Mouse (Mus musculus) ES-CJ7 (cell line): ENCODE data around the gene Dhx30.
A peak's percentile ranks its signal among the peaks of the same experiment; 100 is the strongest.
"Not testable (repeated sequence)": the region's sequence is repeated elsewhere in the genome, so short reads cannot be mapped to it uniquely, and the experiment has no call there.

Experiments used
- DNase-seq: peaks from one replicate; pipeline ENCODE4 v3.0.0; 2011; ENCODE audit warnings: low read depth, low spot score

The Dhx30 gene

DNA sequence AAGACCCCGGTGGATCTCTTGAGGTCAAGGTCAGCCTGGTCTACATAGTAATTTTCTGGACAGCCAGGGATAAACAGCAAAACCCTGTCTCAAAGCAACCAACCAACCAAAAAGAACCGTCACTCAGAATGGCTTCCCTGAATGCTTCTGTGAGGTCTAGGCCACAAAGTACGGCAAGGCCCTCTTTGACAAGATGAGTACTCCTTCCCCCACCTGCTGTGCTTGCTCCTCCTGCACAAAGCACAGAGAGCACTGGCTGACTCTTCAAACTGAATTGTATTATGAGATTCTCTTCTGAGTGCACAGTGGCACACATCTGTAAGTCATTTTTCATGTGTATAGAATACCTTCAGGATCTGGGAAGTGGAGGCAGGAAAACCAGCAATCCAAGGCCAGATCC, 19.8 kb downstream of the Dhx30 start:
- peak; percentile 66 for DNase-seq

DNA sequence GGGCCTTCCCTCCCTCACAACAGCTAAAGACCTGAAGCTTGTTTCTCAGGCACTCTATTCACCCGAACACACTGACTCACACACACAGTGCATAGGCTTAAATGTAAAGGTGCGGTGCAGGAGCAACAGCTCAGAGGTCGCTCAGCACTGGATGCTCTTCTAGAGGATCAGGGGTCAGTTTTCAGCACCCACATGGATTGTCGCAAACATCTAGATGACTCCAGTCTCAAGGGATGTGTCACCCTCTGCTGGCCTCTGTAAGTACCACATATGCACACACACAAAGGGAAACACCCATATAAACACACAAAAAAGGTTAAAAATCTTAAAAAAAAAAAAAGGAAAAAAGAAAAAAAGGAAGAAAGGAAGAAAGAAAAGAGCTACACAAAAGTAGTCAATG, 22.9 kb downstream of the Dhx30 start:
- DNase-seq: peak; percentile 60

DNA sequence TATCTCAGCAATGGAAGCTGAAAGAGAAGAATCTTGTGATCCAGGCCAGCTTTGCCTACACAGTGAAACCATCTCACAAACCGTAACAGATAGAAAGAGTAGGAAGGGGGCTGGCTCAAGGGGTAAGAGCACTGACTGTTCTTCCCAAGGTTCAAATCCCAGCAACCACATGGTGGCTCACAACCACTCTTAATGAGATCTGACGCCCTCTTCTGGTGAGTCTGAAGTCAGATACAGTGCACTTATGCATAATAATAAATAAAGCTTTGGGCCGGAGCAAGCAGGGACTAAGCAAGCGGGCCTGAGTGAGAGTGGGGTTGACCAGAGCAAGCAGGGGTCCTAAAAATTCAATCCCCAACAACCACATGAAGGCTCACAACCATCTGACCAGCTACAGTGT, 24.3 kb downstream of the Dhx30 start:
- DNase-seq: peak; percentile 52

DNA sequence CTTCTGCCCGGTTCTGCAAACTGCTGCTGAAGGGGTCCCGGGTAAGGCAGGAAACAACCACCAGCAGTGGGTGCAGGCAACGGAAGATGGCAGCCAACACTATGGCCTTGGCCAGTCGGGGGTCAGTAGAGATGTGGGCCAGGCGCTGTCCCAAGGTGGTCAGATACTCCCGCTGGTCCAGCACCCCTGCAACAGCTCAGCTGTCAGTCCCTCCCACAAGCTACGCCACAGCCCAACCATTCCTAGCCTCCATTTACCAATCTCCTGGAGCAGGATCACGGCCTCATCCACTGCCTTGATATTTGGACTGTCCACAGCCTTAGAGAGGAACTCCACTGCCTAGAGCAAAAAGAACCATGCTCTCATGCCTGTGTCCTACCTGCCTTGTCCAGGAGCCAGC, 31.9 kb downstream of the Dhx30 start:
- no peak for DNase-seq

DNA sequence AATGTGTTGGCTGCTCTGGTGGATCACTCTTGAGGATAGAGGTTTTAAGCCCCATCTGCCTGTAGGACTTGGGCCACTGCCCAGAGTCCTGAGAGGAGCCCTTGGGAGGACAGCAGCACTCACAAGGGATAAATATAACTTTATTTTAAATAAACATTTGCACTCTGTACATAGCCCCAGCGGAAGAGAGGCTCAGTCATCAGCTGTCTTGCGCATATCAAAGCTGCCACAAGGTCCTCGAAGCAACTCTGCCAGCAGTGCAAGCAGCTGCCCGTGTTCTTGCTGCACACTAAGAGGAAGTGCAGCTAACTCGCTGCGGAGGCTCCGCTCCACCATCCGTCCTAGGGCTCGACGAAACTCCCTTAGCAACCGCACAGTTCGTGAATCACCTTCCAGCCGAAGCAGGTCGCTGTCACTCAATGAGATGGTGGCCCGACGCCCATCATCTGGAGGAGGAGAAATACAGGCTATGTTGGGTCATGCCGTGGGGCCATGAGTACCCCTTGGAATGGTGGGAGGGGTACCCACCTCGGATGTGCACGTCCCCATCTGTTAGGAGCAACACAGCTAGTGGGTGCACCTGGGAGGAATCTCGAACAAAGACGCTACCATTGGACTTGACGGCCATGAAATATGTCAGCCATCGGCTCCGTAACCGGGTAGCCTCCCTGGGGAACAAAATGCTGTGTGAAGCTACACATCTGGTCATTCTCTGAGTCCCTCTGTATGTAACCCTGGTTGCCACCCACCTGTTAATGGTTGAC, 33.2 kb downstream of the Dhx30 start:
- DNase-seq: no peak

DNA sequence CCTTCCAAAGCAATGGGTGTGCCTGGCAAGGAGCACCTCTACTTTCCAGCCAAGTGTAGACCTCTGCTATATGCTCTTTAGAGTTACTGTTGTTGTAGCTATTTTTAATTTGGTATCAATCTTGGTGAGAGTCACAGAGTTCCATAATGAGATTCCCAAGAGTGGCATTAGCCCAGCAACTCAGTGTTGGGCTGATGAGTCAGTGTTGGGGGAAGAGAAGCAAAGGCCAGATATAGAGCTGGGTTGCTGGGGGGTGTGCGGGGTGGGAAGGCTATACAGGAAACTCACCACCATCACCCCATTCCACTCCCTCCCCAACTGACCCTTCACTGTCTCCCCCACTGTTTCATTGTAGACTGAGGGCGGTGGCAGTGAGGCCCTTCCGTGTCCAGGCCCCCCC, 36.6 kb downstream of the Dhx30 start:
- no peak for DNase-seq

DNA sequence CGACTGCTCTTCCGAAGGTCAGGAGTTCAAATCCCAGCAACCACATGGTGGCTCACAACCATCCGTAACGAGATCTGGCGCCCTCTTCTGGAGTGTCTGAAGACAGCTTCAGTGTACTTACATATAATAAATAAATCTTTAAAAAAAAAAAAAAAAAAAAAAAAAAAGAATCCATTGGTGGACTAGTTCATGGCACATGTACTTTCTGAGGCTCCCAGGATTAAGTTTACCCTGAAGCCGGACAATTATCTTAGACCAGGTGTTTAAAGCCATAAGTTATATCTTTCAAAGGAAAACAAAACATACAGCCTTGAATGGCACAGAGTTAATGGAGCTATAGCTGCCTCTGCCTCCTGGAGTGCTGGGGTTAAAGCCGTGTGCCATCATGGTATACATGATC, 41.2 kb downstream of the Dhx30 start:
- not testable (repeated sequence) for DNase-seq

DNA sequence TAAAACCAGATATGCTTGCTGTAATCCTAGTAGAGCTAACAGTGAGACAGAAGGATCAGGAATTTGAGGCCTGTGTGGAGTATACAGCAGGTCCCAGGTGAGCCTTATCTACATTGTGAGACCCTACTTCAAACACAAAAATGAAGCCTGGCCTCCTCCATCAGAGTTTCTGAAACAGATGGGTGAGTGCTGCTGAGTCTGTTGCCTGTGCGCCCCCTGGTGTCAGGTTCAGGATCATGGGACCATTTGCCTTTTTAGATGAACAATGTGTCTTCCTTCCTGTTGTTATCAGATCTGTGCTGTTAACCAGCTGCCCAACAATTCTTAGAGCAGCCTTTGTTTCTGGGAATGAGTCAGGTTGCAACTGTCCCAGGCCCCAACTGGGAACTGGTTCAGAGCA, 45.8 kb downstream of the Dhx30 start:
- peak; percentile 78 for DNase-seq

DNA sequence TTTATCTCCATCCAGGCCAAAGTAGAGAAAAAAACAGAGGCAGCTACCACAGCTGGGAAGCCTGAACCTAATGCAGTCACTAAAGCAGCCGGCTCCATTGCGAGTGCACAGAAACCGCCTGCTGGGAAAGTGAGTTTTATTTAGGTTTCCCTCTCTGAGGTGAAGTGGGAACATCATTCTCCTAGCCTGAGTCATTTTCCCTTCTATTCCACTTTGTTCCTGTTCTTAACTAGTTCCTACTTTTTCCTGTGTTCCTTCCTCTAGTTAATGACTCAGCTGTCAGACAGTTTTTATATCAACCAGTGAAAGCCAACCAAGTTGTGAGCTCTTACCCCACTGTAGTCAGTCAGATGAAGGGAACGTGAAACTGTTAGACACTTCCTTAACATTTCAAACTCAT, 46.6 kb downstream of the Dhx30 start:
- DNase-seq: no peak

DNA sequence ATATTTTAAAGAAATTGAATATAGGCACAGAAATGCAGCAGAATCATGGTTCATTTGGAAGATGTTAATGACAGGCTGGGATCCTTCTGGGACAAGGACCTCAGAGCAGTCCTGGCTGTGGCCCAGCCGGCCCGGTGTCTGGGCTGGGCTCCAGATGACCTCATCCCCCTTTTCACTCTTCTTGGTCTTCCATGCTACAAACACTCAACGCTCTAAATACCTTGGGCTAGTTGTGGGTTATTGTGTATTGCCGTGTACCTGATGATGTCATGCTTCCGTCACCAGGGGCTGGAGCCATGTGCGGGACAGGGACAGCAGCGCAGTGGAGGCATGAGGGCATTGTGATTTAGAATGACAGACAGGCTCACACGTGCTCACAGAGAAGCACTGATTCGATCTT, 47.3 kb downstream of the Dhx30 start:
- no peak for DNase-seq

DNA sequence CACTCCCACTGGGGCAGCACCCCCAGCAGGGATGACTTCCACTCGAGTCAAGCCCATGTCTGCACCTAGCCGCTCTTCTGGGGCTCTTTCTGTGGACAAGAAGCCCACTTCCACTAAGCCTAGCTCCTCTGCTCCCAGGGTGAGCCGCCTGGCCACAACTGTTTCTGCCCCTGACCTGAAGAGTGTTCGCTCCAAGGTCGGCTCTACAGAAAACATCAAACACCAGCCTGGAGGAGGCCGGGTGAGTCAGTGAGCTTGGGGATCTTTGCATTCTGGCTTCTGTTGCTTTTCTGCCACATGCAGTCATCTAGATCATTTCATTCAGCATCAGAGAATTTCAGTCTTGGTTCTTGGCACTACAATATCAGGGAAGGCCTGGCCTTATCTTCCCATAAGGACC, 48.9 kb downstream of the Dhx30 start:
- DNase-seq: no peak

DNA sequence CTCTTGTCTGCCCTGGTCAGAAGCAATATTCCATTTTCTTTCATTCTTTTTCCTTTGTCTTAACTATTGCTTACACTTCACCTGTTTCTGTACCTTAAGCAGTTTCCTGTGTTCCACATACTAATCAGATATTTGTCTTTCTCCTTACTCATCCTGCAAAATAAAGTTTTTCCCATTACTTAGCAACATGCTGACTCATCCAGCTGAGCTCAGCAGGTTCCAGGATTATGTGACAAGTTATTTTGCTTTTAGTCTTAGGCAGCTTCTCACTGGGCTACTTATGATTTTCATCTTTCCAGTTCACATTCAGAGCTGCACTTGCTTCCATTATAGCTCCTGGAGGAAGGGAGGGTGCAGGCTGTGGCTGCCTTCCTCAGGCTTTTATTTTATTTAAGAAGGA, 53.0 kb downstream of the Dhx30 start:
- DNase-seq: no peak

DNA sequence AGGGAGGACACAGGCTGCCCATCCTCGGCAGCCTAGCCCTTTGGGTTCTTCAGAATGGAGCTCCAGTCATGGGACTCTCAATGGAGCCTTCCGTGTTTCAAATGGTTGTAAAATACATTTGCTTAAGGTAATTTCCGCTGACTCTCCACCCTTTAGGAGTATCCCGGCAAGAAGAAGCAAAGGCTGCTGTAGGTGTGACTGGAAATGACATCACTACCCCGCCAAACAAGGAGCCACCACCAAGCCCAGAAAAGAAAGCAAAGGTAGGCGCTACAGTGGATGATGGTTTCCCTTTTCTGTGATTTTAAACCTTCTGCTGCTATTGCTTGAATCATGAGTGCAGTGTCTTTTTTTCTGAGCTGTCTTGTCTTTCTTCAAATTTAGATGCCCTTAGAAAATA, 54.8 kb downstream of the Dhx30 start:
- no peak for DNase-seq

DNA sequence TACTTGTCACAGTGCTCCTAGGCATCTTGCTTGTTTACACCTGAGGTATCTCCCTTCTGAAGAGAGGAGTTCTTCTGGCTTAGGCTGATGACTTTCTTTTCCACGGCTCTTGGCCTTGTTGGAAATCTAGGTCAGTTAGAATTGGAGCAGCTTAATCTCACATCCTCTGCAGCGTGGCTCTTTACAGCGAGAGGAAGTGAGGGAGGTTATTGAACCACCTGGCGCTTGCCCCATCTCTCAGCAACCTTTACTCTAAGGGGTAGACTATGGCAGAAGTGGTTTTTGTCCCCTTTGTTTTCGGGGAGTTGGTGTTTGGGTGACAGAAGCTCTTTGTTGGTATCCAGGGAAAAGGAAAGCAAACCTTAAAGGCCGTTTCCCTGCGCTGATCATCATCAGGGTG, 55.2 kb downstream of the Dhx30 start:
- no peak for DNase-seq

DNA sequence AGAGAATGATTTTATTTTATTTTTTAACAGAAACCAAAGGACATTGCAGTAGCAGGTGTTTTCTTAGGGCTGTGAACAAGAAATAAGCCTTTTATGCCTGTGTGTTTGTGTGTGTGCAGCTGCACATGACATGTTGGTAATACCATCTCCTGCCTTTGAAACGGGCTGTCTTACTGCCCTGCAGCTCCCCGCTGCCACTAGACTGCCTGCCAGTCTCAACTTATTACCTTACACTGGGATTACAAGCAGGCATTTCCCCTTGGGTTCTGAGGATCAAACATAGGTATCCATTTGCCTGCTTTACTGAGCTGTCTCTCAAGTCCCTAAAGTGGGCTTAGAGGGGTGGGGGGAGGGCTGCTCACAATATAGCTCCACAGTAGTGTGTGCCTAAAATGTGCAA, 56.9 kb downstream of the Dhx30 start:
- DNase-seq: no peak

DNA sequence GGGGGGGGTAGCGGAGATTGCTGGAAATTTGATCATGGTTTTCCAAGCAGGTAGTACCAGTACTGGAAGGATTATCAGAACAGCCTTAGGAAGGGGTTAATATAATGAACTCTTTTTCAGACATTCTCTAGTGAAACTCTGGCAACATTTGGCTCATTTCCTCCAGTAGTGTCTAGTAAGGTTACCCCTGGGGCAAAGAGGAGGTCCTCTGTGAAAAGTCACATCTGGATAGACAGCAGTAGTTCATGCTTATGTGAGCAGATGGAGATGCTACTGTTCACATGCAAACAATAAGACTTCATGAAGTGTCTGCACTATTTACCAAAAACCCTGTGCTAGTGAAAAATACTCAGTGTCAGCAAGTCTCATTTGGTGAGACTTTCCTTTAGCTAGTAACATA, 60.4 kb downstream of the Dhx30 start:
- DNase-seq: no peak

DNA sequence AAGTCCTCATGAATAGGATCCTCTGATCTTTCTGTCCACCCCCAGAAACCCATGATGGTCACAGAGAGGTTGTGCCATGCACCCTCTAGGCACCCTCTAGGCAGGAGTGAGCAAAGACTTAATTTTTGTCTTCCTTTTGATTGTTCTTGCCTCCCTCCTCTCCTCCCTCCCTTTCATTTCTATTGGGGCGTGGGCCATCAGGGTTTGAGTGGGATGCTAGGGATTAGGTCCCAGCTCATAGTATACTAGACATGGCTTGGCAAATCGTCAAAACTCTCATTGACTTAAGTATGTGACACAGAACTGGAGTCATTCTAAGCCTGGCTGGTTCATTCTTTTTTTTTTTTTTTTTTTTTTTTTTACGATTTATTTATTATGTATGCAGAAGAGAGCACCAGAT, 62.8 kb downstream of the Dhx30 start:
- no peak for DNase-seq

DNA sequence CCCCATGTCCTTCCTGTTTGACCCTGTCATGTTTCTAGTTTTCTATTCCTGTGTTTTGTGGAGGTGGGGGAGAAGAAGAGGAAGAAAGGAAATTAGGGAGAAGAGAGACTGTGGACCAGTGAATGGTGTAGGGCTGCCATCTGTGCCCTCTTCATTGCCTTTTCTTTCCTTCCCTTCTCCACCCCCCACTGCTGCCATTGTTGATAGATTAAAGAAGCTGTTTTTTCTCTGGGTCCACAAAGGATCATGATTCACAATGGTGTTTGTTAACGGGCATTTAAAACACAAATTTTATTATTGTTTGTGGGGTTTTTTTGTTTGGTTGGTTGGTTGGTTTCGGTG, 63.6 kb downstream of the Dhx30 start:
- no peak for DNase-seq

DNA sequence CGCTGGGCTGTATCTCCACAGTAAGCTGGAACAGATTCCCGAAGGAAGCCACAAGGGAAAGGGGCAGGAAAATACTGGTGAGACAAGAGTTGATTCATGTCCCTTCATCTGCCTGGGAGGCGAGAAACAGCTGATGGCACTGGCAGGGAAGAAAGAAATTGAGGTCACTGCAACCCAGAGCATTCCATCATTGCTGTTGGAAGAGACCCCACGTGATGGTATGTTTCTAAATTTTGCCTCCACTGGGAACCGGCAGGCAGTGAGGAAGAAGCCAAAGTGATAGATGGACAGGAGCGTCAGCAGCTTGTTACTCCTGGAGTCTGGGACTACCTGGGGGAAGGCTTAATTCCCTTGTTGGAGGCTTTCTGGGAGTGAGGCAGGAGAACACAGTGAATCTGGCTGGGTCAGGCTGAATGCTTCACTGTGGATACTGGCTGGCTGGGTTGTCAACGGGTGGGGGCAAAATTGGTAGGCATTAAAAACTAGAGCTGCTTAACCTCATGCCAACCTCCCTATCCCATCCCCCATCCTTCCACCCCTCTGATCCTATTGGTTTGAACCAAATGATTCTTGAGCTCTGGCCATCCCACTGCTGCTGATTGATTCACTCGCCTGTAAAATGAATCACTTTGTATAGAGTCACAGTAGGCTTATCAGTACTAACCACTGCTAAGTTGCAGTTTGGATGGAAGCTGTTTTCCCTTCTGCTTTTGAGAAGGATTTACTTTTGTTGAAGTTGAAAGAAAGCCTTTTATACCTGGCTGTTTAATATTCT, 64.1 kb downstream of the Dhx30 start:
- DNase-seq: no peak

DNA sequence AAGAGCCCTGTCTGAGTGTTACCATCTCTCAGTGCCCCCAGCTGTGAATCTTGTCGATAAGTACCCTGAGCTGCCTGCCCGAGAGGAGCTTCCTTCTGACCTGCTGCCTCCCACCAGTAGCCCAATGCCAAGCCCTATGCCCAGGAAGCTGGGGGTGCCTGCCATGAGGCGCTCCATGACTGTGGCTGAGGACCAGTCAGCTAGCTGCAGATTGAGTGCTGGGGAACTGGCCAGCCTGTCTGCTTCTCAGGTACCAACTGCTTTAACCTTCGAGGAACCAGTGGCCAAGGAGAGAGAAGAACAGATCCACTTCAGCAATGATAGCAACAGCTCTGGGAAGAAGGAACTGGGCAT, 64.7 kb downstream of the Dhx30 start:
- DNase-seq: no peak

DNA sequence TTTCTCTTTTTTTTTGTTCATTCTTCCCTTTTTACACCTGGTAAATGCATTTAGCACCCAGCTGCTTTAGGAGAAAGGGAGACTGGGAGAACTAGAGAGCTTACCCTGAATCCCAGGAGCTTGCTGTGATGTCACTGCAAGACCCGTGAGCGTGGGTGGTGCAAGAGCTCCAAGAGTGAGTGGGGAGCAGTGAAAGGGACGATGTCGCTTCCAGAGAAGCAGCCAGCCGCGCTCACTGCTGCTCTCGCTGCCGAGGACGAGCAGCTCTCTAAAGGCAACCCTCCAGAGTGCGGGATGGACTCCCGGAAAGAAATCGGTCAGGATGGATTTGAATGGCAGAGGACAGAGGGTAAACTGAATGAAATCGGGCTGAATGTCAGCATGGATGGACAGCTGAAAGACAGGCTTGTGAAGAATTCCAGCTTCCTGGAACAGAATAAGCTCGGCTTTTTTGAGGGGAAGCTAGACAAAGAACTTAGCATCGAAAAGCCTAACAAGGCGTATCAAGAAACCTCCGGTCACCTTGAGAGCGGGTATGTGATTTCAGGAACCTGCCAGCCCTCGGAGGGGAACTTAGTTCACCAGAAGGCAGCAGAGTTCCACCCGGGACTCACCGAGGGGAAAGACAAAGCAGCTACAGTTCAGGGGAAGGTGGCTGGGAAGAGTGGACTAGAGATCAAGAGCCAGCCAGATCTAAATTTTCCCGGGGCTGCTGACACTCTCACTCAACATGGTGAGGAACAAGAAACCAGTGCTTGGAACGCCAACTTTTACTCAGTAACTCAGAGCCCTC, 65.6 kb downstream of the Dhx30 start:
- DNase-seq: peak; percentile 33

DNA sequence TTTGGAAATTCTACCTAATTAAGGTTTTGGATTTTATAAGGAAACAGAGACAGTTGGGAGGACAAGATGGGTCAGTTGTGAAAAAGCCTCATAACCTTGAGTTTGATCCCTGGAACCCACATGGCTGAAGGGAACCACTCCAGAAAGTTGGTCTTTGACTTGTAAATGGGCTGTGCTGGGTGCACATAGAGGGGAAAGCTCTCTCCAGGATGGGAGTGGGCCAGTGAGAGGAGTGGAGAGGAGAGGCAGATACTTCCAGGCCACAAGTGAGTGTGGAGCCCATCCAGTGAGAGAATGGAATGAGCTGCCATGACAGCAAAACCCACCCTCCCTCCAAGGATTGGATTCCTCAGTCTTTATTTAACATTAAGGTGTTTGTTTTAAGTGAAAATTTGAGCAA, 66.4 kb downstream of the Dhx30 start:
- DNase-seq: peak; percentile 74

DNA sequence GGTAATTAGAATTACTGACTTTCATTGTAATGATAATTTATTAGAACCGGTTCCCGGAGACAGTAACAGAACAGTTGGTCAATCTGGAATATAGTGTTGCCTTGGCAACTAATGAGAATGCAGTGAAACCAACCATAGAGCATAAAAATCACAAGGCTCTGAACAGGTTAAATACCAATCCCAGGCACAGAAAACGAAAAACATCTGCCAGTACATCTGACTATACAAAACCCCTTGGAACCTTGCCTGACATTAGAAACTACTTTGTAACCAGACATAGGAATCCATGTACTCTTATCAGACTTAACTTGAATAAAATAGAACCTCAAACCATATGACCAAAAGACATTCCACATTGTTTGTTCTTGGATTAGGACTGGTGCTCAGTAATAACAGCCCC, 69.8 kb downstream of the Dhx30 start:
- no peak for DNase-seq
